Mouse (Mus musculus) layer of hippocampus, adult 8-10 months (tissue): Measurements from ENCODE around the gene Sln. TPM values are rescaled to one million over a fixed set of nuclear protein-coding genes. Genes with fewer than 3 reads are reported as not detected.
A peak's percentile ranks its signal among the peaks of the same experiment; 100 is the strongest.

Experiments
- DNase-seq, 2 experiments: peaks; one replicate each; pipeline ENCODE4 v3.0.0; 2022; ENCODE audit warnings: low spot score in 2 of 2
- total RNA-seq, 4 experiments: library from RNA; stranded (reverse); gene quantifications; 2 replicates each; pipeline ENCODE4 v1.2.4; 2022

The Sln gene
- under 1 TPM in 2 of 4 experiments, not detected in 2; 0.29 to 0.83 TPM for total RNA-seq

DNA sequence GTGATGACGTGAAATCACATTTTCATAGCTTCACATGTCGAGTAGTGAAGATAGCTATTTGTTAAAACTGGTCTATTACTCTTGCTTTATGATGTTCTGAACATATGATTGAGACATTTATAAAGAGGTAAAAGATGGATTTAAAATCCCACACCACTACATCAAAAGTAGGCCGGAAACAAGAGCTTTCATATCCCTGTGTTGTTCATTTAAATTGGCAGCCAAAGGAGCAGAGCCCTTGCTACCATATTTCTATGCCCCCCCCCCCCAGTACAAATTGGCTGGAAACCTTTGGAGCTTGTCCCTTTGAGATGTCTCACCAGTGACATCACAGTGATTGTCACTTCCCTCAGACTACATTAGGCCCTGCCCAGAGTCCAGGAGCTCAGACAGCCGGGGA is at the start of gene Sln:
Gene Sln, plus strand, starts transcription at position 301 of the 400 bp plus-strand sequence.
- no peak for DNase-seq

DNA sequence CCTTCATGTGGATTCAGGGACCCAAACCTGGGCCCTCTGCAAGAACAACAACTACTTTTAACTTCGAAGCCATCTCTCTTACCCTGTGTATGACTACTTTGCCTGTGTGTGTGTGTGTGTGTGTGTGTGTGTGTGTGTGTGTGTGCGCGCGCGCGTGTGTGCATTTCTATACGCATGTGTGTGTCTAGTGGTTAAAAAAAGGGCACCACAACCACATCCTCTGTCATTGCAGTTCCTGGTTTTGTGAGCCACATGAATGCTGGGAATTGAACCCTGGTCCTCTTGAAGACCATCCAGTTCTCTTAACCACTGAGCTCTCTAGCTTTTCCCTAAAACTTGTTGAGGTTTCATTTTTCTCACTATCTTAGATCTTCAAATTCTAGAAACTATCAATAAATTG is 47.0 kb upstream of the Sln start:
- no peak for DNase-seq

DNA sequence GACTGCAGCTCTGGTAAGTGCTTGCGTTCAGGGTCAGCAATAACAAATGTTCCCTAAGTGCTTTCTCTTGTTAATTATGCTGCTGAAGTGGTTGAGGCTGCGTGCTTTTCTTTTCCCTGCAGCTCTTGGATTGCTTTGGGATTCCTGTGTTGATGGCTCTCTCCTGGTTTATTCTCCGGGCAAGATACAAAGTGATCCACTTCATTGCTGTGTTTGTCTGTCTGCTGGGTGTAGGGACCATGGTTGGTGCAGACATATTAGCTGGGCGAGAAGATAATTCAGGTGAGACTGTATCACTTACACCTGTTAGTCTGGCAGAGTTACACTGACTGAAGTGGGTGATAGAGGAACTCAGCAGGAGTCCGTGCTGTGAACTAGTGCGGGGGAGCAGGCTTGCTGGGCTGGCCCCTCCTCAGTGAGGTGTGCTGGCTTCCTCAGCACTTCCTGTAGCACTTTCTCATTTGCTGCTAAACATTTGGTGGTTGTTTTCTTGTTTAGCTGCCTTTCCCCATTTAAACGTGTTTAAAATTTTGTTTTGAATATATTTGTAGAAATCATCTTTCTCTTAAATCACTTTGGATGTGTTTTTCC is 43.4 kb upstream of the Sln start:
- no peak for DNase-seq

DNA sequence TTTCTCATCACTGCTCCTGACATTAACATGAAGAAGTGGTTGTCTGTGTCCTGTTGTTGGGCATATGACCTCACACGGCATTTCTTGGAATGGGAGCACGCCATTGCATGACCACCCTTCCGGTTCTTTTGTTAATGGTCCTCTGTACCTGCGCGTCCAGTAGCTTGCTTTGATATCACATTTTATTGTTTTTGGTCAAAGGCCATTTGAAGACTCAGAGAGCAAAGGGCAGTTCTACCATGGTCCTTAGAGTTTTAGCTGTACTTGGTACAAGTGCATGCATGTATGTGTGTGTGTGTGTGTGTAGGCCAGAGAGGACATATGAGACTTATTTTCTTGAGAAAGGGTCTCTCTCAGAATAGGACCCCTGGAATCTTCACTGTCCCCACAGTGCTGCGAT is 36.5 kb upstream of the Sln start:
- DNase-seq, result no peak

DNA sequence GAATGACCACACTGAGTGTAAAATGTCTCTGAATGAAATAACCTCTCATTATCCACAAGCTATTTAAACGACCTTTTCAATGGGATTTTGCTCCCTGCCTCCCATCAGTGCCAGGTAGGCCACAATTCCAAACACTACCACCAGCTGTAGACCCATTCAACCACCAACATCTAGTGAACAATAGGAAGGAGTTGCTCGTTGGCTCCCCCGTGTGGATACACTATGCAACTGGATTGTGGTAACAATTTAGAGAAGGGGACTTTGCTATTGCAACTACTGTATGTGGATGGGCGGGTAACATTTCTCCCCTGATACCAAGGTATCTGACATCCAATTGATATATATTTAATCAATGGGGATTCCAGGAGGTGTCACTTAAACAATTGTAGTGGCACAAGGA is 31.2 kb upstream of the Sln start:
- peak; percentile 12 to 58 for DNase-seq

DNA sequence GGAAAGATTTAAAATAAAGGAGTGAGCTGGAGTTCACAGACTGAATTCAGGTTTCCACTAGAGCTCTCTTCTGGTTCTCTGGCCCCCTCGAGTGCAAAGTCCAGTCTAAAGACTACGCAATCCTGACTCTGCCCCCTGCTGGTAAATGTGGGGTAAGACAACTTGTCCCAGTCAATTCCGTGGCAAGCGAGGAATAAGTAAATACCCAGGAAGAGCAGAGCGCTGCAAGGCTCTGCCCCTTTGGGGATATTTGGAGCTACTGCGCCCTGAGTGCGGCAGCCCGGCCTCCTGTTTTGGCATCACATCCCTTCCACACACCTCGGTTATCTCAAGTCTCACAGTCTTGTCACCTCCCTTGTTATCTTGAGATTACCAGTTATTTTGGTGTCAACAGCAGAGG is 24.6 kb upstream of the Sln start:
- no peak for DNase-seq

DNA sequence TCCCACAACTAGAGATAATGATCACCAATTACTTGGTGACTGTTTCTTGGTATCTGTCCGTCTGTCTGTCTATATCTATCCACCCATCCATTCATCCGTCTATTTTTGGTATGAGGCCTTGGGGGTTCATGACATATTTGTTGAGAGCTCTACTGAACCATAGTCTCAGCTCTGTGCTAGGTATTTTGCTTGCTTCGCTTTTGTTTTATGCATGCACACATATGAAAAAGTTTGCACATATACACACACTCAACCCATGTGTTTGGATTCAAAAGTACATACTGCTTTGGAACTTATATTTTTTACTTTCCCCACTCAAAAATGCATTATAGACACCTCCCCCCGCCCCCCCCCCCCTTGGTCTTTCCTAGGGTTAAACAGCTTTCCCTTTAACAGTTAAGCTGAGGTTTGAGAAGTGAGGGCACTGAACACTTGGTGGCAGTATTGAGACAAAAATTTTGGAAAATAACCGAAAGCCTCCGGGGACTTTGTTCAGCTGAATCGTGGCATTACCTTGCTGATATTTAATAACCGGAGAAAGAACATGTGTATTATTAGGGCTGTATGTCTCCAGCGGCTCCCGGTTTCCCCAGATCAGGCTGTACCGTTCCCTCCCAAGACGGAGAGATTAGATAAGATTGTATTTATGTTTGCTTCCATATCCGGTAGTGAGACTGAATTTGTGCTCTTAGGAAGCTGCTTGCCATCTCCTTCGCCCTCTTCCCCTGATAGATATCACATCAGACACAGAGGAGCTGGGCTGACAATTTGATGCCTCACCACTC is 20.7 kb upstream of the Sln start:
- DNase-seq, result peak; percentile 25 to 68

DNA sequence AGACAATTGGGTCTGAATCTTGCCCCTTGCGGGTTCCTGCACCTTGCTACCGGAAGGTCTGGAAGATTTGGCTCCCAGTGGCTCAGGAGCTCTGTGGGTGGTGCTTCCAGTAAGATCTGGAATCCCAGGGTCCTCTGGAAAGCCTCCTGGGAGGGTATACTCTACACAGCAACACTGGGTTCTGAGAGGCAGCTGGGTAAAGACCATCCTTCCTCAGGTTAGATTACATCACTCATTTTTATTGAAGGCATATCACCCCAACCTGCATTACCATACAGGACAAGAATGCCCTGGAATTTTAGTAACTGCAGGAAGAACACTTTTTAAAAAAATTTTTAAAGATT is 20.1 kb upstream of the Sln start:
- no peak for DNase-seq

DNA sequence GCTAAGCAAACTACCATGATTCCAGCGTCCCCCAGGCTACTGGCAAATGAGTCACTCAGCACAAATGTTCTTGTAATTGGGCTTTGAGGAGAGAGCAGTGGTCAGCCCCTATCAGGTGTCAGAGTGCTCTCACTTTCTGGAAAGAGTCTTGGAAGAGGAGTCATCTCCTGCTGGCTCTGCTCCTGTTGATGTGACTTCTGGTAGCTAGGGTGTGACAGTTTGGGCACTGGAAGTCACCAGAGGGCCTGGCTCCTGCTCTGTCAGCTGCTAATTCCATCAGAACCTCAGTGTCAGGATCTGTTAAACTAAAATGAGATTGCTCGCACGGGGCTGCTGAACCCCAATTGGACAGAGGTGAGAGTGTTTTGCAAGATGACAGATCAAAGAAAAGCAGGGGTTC is 14.9 kb upstream of the Sln start:
- DNase-seq, result no peak

DNA sequence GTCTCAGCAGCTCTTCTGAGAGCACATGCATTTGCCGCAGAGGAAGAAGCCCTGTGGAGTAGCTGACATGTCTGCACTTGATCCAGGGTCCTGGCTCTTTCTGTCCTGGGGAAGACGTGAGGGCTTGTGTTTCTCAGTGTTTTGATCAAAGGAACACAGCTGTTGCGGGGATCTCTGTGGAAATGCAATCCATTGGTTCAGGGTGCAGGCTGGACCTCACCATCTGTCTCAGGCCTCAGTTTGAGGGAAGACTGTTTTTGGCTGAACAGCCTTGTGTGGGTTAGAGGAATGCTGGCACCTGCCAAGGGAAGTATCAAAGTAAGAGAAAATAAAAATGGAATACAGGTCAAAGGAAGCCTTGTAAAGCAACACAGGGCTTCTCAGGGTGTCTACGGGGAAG is 14.0 kb upstream of the Sln start:
- DNase-seq, result no peak

DNA sequence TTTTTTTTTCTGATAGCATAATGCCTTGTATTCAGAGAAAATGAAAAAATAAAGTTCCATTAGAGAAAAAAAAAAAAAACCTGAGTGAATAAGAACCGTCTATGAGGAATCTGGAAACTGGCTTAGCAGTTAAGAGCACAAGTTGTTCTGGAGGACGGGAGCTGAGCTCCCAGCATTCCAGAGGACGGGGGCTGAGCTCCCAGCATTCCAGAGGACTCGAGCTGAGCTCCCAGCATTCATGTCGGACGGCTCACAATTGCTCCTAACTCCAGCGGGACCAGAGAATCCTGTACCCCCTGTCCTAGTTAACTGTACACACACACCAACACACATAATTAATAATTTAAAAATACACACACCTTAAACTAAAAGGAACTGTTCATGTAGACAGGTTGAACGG is 11.1 kb upstream of the Sln start:
- no peak for DNase-seq

DNA sequence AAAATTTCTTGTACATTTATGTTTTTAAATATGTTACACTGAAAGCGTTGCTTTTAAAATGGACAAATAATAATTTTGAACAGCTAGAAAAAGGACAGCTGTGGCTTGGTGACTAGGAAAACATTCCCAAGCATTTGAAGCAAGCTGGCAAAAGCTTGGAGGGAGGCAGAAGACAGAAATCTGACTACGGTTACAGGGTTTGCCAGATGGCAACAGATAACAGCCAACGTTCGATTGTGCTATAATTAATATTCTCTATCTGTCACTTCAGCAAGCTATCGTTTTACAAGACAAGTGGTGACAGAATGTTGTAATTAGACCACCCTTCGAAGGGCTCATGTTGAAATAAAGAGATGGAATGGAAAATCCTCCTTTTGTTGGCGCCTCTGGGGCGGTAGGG is 1.4 kb upstream of the Sln start:
- DNase-seq, result peak; percentile 47 to 69

DNA sequence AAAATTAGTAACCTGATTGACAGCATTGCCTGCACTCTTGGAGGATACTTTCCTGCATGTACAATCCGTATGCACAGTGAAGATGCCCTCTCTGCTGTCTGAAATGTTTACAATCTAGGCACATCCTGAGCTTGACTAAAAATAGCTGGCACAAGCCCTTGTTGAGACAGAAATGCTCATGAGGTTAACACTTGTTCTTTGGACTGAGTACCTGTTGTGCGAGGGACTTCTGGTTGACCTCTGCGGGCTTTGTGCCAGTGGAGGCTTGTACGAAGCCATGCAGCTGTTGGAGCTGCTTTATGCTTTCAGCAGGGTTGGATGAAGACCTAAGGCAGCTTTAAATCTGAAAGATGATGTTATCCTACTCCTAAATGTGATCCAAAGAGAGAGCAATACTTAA is 2.2 kb downstream of the Sln start:
- DNase-seq, result no peak

DNA sequence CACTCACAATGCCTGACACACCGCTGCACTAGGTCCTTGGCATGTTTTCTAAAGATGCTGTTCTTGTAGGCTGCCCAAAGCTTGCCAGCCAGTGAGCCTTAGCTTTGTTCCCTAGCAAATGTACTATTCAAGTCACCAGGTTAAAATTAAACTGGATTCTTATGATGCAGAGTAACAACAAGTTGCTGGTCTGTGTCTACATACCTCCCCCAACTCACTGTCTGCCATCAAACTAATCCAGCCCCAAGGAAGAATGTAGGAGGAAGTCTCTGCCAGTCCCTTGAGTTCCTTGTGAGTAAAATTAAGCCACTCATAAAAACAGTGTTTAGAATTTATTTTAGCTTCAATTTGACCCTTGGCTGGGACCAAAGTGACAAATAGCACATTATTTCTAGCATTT is 3.7 kb downstream of the Sln start:
- DNase-seq, result no peak

DNA sequence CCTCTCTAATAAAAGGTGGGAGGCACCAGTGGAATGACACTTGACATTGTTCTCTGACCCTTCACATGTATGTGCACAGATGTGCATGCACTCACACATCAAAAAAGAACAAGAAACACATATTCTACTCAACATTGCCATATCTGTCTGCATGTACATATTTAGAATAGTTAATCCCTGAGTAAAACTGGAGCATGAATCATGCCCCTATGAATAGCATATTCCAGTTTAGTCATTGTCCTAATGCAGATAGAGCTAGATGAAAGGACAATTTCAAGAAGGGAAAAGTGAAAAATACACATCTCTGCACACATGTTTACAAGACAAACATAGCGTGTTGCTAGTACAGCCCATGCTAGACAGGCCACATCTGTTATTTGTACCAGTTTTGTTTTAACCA is 4.6 kb downstream of the Sln start:
- DNase-seq, result no peak

DNA sequence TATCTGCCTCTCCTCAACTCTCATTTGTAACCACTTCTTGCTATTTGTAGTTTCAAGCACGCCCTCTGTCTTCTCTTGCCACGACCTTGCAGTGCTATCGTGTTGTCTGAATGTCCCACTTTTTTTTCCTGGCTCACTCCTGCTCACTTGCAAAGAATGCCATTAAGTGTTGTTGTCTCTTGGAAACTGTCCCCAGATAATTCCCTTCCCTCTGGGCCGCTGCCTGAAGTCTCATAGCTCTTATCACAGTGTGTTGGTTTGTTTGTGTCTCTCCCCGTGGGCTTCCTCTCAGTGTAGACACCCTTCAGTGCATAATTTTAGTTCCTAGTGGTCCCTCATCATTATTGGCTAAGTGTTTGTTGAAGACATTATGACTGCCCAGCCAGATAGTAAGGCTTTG is 7.9 kb downstream of the Sln start:
- DNase-seq, result no peak

DNA sequence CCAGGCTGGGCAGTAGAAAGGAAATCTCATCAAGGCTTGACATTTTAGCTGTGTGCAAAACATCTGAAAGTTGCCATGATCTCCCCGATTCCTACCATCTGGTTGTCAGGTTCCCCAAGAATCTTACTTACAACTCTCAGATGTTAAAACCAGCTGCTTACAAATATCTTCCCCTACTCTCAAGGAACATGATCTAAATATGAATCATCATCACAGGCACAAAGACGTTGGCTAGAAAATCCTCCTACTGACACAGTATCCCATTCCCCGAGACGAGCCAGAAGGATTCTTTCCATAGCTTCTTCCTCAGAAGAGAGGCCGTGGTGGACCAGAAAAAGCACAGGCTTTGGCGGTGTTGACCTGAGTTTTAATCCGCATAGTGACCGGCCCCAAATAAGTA is 23.3 kb downstream of the Sln start:
- no peak for DNase-seq

DNA sequence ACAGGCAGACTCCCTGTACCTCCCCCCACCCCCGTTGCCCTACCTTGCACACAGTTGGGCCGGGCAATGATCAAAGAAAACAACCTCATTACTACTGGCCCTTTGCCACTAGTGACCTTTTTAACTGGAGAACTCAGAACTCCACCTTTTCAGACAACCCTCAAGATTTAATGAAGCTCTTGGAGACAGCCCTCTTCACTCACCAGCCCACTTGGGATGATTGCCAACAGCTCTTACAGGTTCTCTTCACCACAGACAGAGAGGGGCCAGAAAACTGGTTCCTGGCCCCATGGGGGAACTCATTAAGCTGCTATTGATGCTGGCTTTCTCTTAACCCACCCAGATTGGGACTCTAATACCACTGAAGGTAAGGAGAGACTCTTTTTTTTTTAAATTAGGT is 27.5 kb downstream of the Sln start:
- no peak for DNase-seq

DNA sequence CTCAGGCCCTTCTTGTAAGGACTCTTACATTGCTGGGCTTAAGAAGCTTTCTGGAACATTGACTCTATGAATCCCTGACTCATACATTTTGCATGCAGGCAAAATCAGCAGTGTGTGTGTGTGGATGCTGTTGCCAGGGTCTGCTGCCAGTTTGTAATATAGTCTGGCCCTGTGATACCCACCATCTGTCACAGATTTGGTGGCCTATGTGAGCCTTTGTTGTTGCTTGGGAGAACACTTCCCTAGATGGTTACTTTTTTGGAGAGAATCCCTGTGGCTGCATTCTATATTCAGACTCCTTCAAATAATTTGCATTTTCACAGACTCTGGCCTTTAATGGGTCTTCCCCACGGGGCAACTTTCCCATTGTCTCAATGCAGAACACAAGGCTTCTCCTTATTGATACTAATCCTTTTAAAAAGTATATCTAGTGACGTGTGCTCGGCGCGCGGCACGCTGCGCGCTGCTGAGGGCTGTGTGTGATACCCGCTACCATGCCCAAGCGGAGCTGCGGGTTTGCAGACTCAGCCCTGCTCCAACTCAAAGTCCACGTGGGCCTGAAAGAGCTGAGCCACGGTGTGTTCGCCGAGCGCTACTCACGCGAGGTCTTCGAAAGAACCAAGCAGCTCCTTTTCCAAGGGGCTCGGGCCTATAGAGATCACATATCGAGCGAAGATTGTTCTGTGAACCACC is 33.8 kb downstream of the Sln start:
- DNase-seq, result no peak

DNA sequence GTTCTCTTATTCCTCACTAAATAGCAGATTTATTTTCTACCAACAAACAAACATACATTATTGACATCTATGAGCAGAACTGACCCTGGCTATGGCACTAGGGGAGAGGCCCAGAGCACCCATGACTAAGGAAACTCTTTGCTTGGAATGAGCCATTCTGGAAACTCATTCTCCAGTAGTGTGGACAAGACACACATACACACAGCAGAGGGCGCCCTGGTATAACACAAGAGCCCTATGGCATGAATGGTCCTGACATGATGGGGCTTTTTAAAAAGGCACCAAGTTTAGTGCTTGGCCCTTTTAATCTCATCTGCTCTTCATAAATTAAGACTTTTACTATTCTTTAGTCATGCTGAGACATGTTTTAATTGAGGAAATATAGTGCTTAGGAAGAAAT is 40.1 kb downstream of the Sln start:
- DNase-seq, result peak in 1 of 2 experiments; percentile 68

DNA sequence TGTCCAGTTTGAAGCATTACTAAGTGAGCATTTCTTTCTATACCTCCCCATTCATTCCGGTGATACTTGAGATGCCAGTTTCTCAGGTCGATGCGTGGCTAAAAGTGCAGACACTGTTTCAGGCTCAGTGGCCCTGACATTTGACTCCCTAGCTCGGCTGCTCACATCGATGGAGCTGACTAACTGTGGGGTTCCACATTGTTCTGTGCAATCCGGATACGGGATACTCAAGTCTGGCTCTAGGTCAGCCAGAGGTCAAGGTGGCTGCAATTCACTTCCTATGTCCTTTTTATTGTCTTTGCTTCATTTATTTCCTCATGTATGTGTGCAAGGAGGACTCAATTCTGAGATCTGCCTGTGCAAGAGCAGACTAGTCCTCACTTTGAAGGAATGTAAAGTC is 45.9 kb downstream of the Sln start:
- no peak for DNase-seq

DNA sequence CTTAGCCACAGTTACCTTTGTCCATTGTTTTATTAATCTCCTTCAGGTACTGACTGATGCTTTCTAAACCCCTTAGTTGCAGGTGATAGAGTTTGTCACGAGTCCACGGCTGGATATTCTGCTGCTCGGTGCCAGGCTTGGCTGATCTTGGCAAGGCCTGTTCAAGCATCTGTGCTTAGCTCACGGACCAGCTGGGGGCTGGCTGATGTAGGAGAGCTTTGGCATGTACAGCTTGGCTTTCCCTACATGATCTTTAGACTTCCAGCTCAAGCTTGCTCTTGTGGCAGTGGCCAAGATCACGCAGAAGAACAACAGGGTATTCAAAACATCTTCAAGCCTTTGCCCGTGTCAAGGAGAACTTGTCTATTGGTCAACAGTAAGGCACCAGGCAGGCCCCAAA is 49.9 kb downstream of the Sln start:
- peak; percentile 47 to 63 for DNase-seq
